Mouse (Mus musculus) MEL (cell line): ENCODE data around the gene Tmem50b. TPM values are rescaled to one million over a fixed set of nuclear protein-coding genes. Genes with fewer than 3 reads are reported as not detected.

ENCODE experiments used
- DNase-seq: peaks from one replicate; pipeline ENCODE4 v3.0.0; 2011; ENCODE audit warnings: low read depth, low spot score
- H3K27ac ChIP-seq: 2 replicates; pipeline ENCODE4 v1.5.1; 2012; ENCODE audit warnings: low read depth, mild to moderate bottlenecking, control low read depth, low read length, moderate library complexity; ENCODE audit not compliant: control insufficient read depth
- H3K27me3 ChIP-seq, 2 experiments: fragments of 150-350 bp in 1 of 2; sonication (generic) in 1 of 2; 2 replicates each; pipeline ENCODE4 v1.6.1; 2012; ENCODE audit warnings: low read length in 2 of 2, mild to moderate bottlenecking in 2 of 2, improper control_type of control experiment in 1 of 2, moderate library complexity in 1 of 2; ENCODE audit not compliant: insufficient read depth in 2 of 2, control insufficient read depth in 1 of 2
- H3K36me3 ChIP-seq, 2 experiments: 2 replicates each; pipeline ENCODE4 v1.6.1; 2012 to 2014; ENCODE audit warnings: low read length in 2 of 2, improper control_type of control experiment in 1 of 2, inconsistent platforms in 1 of 2, mild to moderate bottlenecking in 1 of 2; ENCODE audit not compliant: insufficient read depth in 2 of 2, control insufficient read depth in 1 of 2
- H3K4me1 ChIP-seq, 2 experiments: fragments of 150-350 bp in 1 of 2; sonication (generic) in 1 of 2; 2 replicates each; pipeline ENCODE4 v1.6.1; 2012; ENCODE audit warnings: low read length in 2 of 2, improper control_type of control experiment in 1 of 2, mild to moderate bottlenecking in 1 of 2; ENCODE audit not compliant: insufficient read depth in 2 of 2, control insufficient read depth in 1 of 2
- H3K4me3 ChIP-seq, 2 experiments: fragments of 150-350 bp in 1 of 2; sonication (generic) in 1 of 2; 2 replicates each; pipeline ENCODE4 v1.5.1; 2012; ENCODE audit warnings: low read depth in 2 of 2, low read length in 2 of 2, mild to moderate bottlenecking in 2 of 2, moderate library complexity in 2 of 2, control low read depth in 1 of 2, improper control_type of control experiment in 1 of 2; ENCODE audit not compliant: control insufficient read depth in 1 of 2, insufficient read depth in 1 of 2
- H3K79me2 ChIP-seq: 2 replicates; pipeline ENCODE4 v1.6.1; 2012; ENCODE audit warnings: mild to moderate bottlenecking, low read length, moderate library complexity; ENCODE audit not compliant: control insufficient read depth, poor library complexity, insufficient read depth
- H3K9ac ChIP-seq: 2 replicates; pipeline ENCODE4 v1.6.1; 2012; ENCODE audit warnings: low read depth, mild to moderate bottlenecking, control low read depth, low read length, moderate library complexity; ENCODE audit not compliant: control insufficient read depth, poor library complexity, severe bottlenecking
- H3K9me3 ChIP-seq: fragments of 150-350 bp; sonication (generic); replicated peaks from 2 replicates; pipeline ENCODE4 v1.6.1; 2012; ENCODE audit warnings: mild to moderate bottlenecking, low read length, improper control_type of control experiment, moderate library complexity; ENCODE audit not compliant: insufficient read depth
- BHLHE40 ChIP-seq: IDR thresholded peaks from 2 replicates; pipeline ENCODE4 v1.6.1; 2012; ENCODE audit warnings: low read depth, mild to moderate bottlenecking, inconsistent platforms, low read length, improper control_type of control experiment, borderline replicate concordance
- EP300 ChIP-seq, 2 experiments: IDR thresholded peaks; 2 replicates each; pipeline ENCODE4 v1.6.1; 2011; ENCODE audit warnings: improper control_type of control experiment in 2 of 2, low read length in 2 of 2, low read depth in 1 of 2, mild to moderate bottlenecking in 1 of 2
- ETS1 ChIP-seq: IDR thresholded peaks from 2 replicates; pipeline ENCODE4 v1.6.1; 2012; ENCODE audit warnings: low read depth, mild to moderate bottlenecking, inconsistent platforms, low read length, improper control_type of control experiment, moderate library complexity
- GABPA ChIP-seq: IDR thresholded peaks from 2 replicates; pipeline ENCODE4 v1.6.1; 2012; ENCODE audit warnings: low read depth, mild to moderate bottlenecking, inconsistent platforms, low read length, improper control_type of control experiment, moderate library complexity
- GATA1 ChIP-seq: IDR thresholded peaks from 2 replicates; pipeline ENCODE4 v1.6.1; 2011; ENCODE audit warnings: low read depth, low read length, improper control_type of control experiment
- HCFC1 ChIP-seq: IDR thresholded peaks from 2 replicates; pipeline ENCODE4 v1.6.1; 2012; ENCODE audit warnings: low read depth, mild to moderate bottlenecking, inconsistent platforms, low read length, improper control_type of control experiment, moderate library complexity
- JUND ChIP-seq: IDR thresholded peaks from 2 replicates; pipeline ENCODE4 v1.6.1; 2011; ENCODE audit warnings: low read depth, mild to moderate bottlenecking, improper control_type of control experiment, low read length
- MAX ChIP-seq: IDR thresholded peaks from 2 replicates; pipeline ENCODE4 v1.6.1; 2011; ENCODE audit warnings: low read length, improper control_type of control experiment
- MAZ ChIP-seq: IDR thresholded peaks from 2 replicates; pipeline ENCODE4 v1.6.1; 2012; ENCODE audit warnings: low read depth, mild to moderate bottlenecking, inconsistent platforms, low read length, improper control_type of control experiment
- NRF1 ChIP-seq: IDR thresholded peaks from 2 replicates; pipeline ENCODE4 v1.6.1; 2014; ENCODE audit warnings: low read depth, mild to moderate bottlenecking, inconsistent platforms, low read length, improper control_type of control experiment, moderate library complexity; ENCODE audit not compliant: poor library complexity, insufficient read depth, severe bottlenecking
- POLR2AphosphoS2 ChIP-seq: IDR thresholded peaks from 2 replicates; pipeline ENCODE4 v1.6.1; 2011; ENCODE audit warnings: low read length, improper control_type of control experiment
- POLR2AphosphoS5 ChIP-seq: IDR thresholded peaks from 2 replicates; pipeline ENCODE4 v1.6.1; 2012; ENCODE audit warnings: low read depth, borderline replicate concordance, mild to moderate bottlenecking, inconsistent platforms, low read length, moderate library complexity, mixed read lengths
- RAD21 ChIP-seq: IDR thresholded peaks from 2 replicates; pipeline ENCODE4 v1.6.1; 2011; ENCODE audit warnings: mild to moderate bottlenecking, low read depth, low read length, improper control_type of control experiment
- SMC3 ChIP-seq: IDR thresholded peaks from 2 replicates; pipeline ENCODE4 v1.6.1; 2011; ENCODE audit warnings: low read depth, low read length, improper control_type of control experiment
- TAL1 ChIP-seq: IDR thresholded peaks from 2 replicates; pipeline ENCODE4 v1.6.1; 2012; ENCODE audit warnings: mild to moderate bottlenecking, inconsistent platforms, low read length, moderate library complexity, mixed read lengths
- TCF12 ChIP-seq: IDR thresholded peaks from 2 replicates; pipeline ENCODE4 v1.6.1; 2014; ENCODE audit warnings: low read depth, mild to moderate bottlenecking, inconsistent platforms, low read length, improper control_type of control experiment, moderate library complexity
- UBTF ChIP-seq: IDR thresholded peaks from 2 replicates; pipeline ENCODE4 v1.6.1; 2012; ENCODE audit warnings: low read depth, mild to moderate bottlenecking, inconsistent platforms, low read length, improper control_type of control experiment, moderate library complexity, borderline replicate concordance; ENCODE audit not compliant: insufficient read depth
- ZC3H11A ChIP-seq: IDR thresholded peaks from 2 replicates; pipeline ENCODE4 v1.6.1; 2012; ENCODE audit warnings: low read depth, mild to moderate bottlenecking, inconsistent platforms, low read length, improper control_type of control experiment
- ZKSCAN1 ChIP-seq: IDR thresholded peaks from 2 replicates; pipeline ENCODE4 v1.6.1; 2012; ENCODE audit warnings: low read depth, mild to moderate bottlenecking, inconsistent platforms, low read length, improper control_type of control experiment, moderate library complexity
- polyA plus RNA-seq, 2 experiments: library from polyadenylated mRNA; stranded (reverse) in 1 of 2; unstranded in 1 of 2; fragments of >175 nt in 1 of 2; fragments of >200 nt in 1 of 2; gene quantifications; 2 replicates each; pipeline versions ENCODE4 v1.2.1 to v1.2.4; 2012; ENCODE audit warnings: low replicate concordance in 2 of 2, low read depth in 1 of 2; ENCODE audit not compliant: insufficient read length in 2 of 2, insufficient read depth in 1 of 2, missing spikeins in 1 of 2
- total RNA-seq: library from RNA; depleted of rRNA; stranded (reverse); fragments of 300-350 nt; gene quantifications from 2 replicates; pipeline ENCODE4 v1.2.3, GENCODE M21; 2012

Gene Tmem50b
- total and polyA plus RNA-seq, 3 experiments = 2.9 to 9.5 TPM; not detected in 1

DNA sequence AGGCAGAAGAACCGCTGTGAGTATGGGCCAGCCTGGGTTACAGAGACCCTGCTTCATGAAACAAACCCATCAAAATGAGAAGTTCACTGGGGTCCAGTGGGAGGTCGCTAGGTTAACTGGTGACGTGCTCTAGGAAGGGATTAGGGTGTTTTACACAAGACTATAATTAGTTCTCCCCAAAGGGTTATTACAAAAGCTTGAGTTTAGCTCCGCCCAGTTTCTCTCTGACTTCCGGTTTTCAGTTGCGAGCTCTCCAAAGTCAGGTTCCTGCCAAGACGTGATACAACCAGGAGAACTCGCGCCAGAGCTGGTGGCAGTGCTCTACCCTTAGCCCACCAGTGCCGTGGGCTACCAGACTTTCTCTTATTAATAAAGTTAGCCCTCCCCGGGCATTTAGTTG lies 13.6 kb upstream of the Tmem50b start:
- Histone ChIP-seq H3K36me3 (peaks cover 0 to 3% of the 10 kb centered on the region in 2 experiments; a peak in 2 of 4 replicates), H3K27ac (no peak overlapping the region)

DNA sequence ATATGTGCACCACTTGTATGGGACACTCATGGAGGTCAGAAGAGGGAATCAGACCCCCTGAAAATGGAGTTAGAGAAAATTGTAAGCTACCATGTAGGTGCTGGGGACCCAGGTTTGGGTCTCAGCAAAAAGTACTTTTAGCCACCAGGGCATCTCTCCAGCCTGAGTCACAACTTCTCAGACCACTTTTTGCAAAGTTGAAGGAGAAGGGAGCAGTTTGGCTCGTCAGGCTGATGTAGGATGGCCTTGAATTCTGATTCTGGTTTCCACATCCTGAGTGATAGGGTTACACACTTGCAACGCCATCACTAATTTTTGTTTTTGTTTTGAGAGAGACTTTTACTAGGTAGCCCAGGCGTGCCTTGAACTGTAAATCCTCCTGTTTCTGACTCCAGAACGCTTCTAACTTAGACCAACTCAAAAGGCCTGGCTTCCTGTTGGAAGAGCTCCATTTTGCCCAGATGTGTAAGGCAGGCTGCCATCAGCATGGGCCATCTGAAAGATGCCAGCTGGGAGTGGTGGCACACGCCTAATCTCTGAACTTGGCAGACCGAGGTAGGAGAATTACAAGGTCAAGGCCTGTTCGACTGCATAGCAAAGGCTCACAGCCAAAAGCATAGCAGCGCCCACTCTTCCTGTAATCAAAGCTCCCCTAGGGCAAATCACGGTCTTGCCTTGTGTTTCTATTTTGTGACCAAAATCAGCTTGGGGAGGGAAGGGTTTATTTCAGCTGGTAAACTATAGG lies 12.1 kb upstream of the Tmem50b start:
- Histone ChIP-seq H3K79me2 (no peaks in the 10 kb centered on the region), H3K9me3 (no peaks in the 10 kb centered on the region), H3K27ac (no peak overlapping the region), H3K4me1 (peaks cover 0 to 4% of the 10 kb centered on the region in 2 experiments; a peak in 2 of 4 replicates), H3K27me3 (no peaks in the 10 kb centered on the region), H3K9ac (no peak overlapping the region), H3K4me3 (no peak overlapping the region), H3K36me3 (peaks cover 0 to 3% of the 10 kb centered on the region in 2 experiments; a peak in 2 of 4 replicates)
- TF ChIP-seq POLR2AphosphoS5 = no peak
- TF ChIP-seq GABPA = no peak
- no peak for TF ChIP-seq ETS1
- DNase-seq = no peak

More for the DNA sequence above, 13.6 kb upstream of the Tmem50b start:
- TF ChIP-seq UBTF (no peak), ZKSCAN1 (no peak), MAZ (no peak), NRF1 (no peak), HCFC1 (no peak), TCF12 (no peak), BHLHE40 (no peak)
- DNase-seq = peak; percentile 39
- Histone ChIP-seq H3K27me3 (no peaks in the 10 kb centered on the region), H3K79me2 (no peaks in the 10 kb centered on the region), H3K9ac (no peak overlapping the region), H3K4me1 (peaks cover 0 to 4% of the 10 kb centered on the region in 2 experiments; a peak in 2 of 4 replicates), H3K4me3 (no peak overlapping the region), H3K9me3 (no peaks in the 10 kb centered on the region)

DNA sequence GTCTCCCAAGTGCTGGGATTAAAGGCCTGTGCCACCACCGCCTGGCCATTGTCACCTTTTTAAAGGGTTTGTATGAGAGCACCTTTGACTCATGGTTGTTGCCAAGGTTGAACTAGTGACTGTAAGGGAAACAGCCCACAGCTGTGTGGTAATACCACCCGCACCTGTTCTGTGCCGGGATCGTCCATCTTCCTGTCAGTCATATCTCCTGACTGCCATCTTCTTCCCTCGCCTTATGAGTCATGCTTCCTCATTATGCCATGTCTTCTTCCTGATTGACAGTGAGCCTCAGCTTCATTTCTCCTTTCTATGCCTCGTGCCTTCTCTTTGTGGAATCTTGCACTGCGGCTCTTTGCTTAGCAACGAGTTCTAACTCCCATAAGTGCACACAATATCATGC lies 9.4 kb upstream of the Tmem50b start:
- Histone ChIP-seq H3K4me3 (no peak overlapping the region), H3K27ac (no peak overlapping the region), H3K9ac (no peak overlapping the region), H3K27me3 (no peaks in the 10 kb centered on the region), H3K9me3 (no peaks in the 10 kb centered on the region), H3K36me3 (peaks cover 0 to 3% of the 10 kb centered on the region in 2 experiments; a peak in 2 of 4 replicates), H3K79me2 (no peaks in the 10 kb centered on the region), H3K4me1 (peaks cover 0 to 4% of the 10 kb centered on the region in 2 experiments; a peak in 2 of 4 replicates)
- DNase-seq = peak; percentile 61
- peak; percentile 54 for TF ChIP-seq GATA1
- 0 out of 2 replicates have a peak, but pooled peaks have one; percentile 73 for TF ChIP-seq JUND
- peak; percentile 56 for TF ChIP-seq TAL1
- no peak for TF ChIP-seq BHLHE40
- TF ChIP-seq EP300 (IDR thresholded peaks at IDR 0.05; ENCODE audit: low read depth in 1 of 2, low read length in 2 of 2) = peak; percentile 39 to 71; a peak in 3 of 4 replicates
- TF ChIP-seq ETS1 = peak; percentile 69
- TF ChIP-seq RAD21 = no peak
- no peak for TF ChIP-seq SMC3
- no peak for TF ChIP-seq HCFC1
- peak; percentile 51; the same call in 1 of the 2 replicates for TF ChIP-seq TCF12
- TF ChIP-seq ZC3H11A = no peak
- TF ChIP-seq MAX = 0 out of 2 replicates have a peak, but pooled peaks have one; percentile 19
- no peak for TF ChIP-seq POLR2AphosphoS2
